Mouse (Mus musculus): ENCODE results near the gene Elp4.

DNA sequence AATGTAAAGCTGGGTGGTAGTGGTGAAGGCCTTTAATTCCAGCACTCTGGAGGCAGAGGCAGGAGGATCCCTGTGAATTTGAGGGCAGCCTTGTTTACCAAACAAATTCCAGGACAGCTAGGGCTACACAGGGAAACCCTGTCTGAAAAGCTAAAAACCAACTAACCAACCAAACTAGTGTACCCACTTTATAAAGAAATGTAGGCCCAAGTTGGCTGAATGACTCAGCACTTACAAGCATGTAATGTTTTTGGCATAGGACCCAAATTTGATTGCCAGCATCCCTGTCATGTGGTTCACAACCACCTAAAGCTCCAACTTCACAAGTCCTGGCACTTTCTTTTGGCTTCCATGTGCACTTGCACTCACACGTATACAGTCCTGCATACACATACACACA, 12.3 kb upstream of the Elp4 start:
- TF ChIP-seq POLR2A (IDR thresholded peaks at IDR 0.05; ENCODE audit: insufficient read depth, low read depth, low read length) (no peak), CTCF (IDR thresholded peaks at IDR 0.05; ENCODE audit: insufficient read depth, low read depth, low read length) (no peak)
